Mouse (Mus musculus) liver, adult 2 months (tissue): ENCODE results near the gene Trak2. TPM values are rescaled to one million over a fixed set of nuclear protein-coding genes. Genes with fewer than 3 reads are reported as not detected.

Experiments
- DNase-seq: peaks from one replicate; pipeline ENCODE4 v3.0.0-alpha.2; 2011; ENCODE audit warnings: low read depth, low spot score; ENCODE audit errors: extremely low read depth
- H3K27ac ChIP-seq: fragments of 200-500 bp; replicated peaks from 2 replicates; pipeline ENCODE4 v1.5.1; 2012; ENCODE audit warnings: low read depth, mild to moderate bottlenecking, control low read depth, inconsistent platforms, low read length; ENCODE audit not compliant: insufficient read depth
- H3K27me3 ChIP-seq: fragments of 200-500 bp; 2 replicates; pipeline ENCODE4 v1.6.1; 2012; ENCODE audit warnings: mild to moderate bottlenecking, moderate library complexity, low read length, inconsistent platforms; ENCODE audit not compliant: control insufficient read depth, insufficient read depth
- H3K36me3 ChIP-seq: fragments of 200-500 bp; 2 replicates; pipeline ENCODE4 v1.6.1; 2012; ENCODE audit warnings: low read length, inconsistent platforms; ENCODE audit not compliant: control insufficient read depth, insufficient read depth
- H3K4me1 ChIP-seq: fragments of 200-500 bp; 2 replicates; pipeline ENCODE4 v1.6.1; 2011; ENCODE audit warnings: low read length; ENCODE audit not compliant: control insufficient read depth, insufficient read depth
- H3K4me3 ChIP-seq: fragments of 200-500 bp; 2 replicates; pipeline ENCODE4 v1.5.1; 2011; ENCODE audit warnings: low read depth, mild to moderate bottlenecking, control low read depth, low read length, moderate library complexity; ENCODE audit not compliant: insufficient read depth
- H3K79me2 ChIP-seq: fragments of 200-500 bp; 2 replicates; pipeline ENCODE4 v1.6.1; 2012; ENCODE audit warnings: inconsistent platforms, mild to moderate bottlenecking, low read length, moderate library complexity; ENCODE audit not compliant: control insufficient read depth, insufficient read depth
- H3K9ac ChIP-seq: fragments of 200-500 bp; 2 replicates; pipeline ENCODE4 v1.6.1; 2012; ENCODE audit warnings: low read depth, mild to moderate bottlenecking, control low read depth, inconsistent platforms, low read length
- CTCF ChIP-seq: fragments of 200-500 bp; IDR thresholded peaks from 2 replicates; pipeline ENCODE4 v1.5.1; 2011; ENCODE audit warnings: low read depth, low read length, control low read depth
- POLR2A ChIP-seq: fragments of 200-500 bp; IDR thresholded peaks from 2 replicates; pipeline ENCODE4 v1.6.1; 2011; ENCODE audit warnings: low read length, control low read depth; ENCODE audit not compliant: insufficient read depth; ENCODE audit errors: extremely low read depth
- WGBS: fragments of 180-500 bp; shearing (Covaris S2); methylation state at CpG from one replicate; pipeline ENCODE4 v1.1.7; 2018; 5-methylcytosine and 5-hydroxymethylcytosine counted together
- polyA plus RNA-seq: library from polyadenylated mRNA; depleted of rRNA; stranded (reverse); fragments of >200 nt; gene quantifications from 2 replicates; pipeline ENCODE4 v1.2.3, GENCODE M21; 2012
- total RNA-seq: library from RNA; depleted of rRNA; stranded (reverse); fragments of >200 nt; gene quantifications from 2 replicates; pipeline ENCODE4 v1.2.3, GENCODE M21; 2014

Trak2 gene
- total and polyA plus RNA-seq, 2 experiments, result 8.6 to 9.7 TPM

DNA sequence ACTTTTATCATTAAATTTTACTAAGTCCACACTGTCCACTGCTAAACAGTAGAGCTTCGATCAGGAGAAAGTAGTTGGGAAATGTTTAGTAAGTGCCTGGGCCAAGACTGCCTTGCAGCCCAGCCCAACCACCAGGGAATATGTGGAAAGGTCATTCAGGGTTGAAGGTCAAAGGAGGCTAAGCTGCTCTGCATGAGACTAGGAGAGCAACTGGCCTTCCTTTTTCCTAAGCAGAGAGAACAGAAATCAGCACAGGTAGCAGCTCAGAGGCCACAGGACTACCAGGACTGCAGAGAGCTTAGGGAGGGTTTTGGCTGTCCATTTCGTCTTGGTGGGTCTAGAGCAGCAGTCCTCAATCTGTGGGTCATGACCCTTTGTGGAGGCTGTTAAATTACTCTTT is 15.3 kb downstream of the Trak2 start:
- 24% methylated on average over 2 of the region's 2 CpGs for WGBS
- Histone ChIP-seq H3K27me3 (no peaks in the 10 kb centered on the region), H3K9ac (0 out of 2 replicates have a peak overlapping the region, but pooled peaks have one; percentile 10), H3K4me1 (peaks cover 22% of the 10 kb centered on the region), H3K27ac (0 out of 2 replicates have a peak overlapping the region, but pooled peaks have one; percentile 3), H3K79me2 (peaks cover 16% of the 10 kb centered on the region; the same call in 1 of the 2 replicates), H3K36me3 (no peaks in the 10 kb centered on the region), H3K4me3 (no peak overlapping the region)
- TF ChIP-seq POLR2A (no peak), CTCF (0 out of 2 replicates have a peak, but pooled peaks have one; percentile 8)
- DNase-seq, result peak; percentile 87

DNA sequence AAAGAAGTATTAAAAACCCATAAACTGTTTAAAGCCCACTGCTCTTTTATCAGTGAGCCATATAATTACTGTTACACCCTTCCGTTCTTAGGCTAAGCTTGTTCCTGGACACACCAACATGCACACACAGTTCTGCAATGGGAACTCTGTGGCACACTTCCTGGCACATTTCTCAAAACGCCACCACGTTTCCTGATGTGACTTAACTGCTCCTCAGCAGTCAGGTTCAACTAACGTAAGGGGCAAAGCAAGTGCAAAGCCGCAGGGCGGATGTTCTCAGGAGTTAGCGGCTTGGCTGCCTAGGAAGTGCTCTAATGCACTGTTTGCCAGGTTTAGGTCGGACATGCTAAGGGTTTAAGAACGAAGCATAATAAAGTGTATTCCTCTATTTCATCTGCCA is 17.0 kb downstream of the Trak2 start:
- Histone ChIP-seq H3K4me1 (peaks cover 27% of the 10 kb centered on the region), H3K79me2 (peaks cover 16% of the 10 kb centered on the region; the same call in 1 of the 2 replicates), H3K27ac (no peak overlapping the region), H3K4me3 (no peak overlapping the region), H3K9ac (no peak overlapping the region), H3K27me3 (no peaks in the 10 kb centered on the region), H3K36me3 (no peaks in the 10 kb centered on the region)
- 77% methylated on average over 9 of the region's 9 CpGs for WGBS
- TF ChIP-seq POLR2A (no peak), CTCF (no peak)
- no peak for DNase-seq

DNA sequence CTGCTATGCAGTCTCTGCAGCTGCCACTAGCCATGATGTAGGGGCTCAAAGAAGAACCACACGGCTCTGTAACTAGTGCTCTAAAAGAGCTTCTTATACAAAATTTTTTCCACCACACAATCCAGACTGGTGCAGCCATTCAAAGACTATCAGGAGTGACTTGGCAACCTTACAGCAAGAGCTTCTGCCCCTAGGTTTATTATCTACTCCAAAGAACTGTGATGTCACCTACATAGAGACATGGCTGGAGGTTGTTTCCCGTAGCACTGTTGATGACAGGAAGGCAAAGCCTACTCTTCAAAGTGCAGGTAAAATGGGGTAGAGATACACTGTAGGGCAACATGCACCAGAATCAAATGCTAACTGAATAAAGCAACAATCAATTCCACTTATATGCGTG is 17.5 kb downstream of the Trak2 start:
- Histone ChIP-seq H3K4me3 (no peak overlapping the region), H3K4me1 (peaks cover 26% of the 10 kb centered on the region), H3K9ac (no peak overlapping the region), H3K27me3 (no peaks in the 10 kb centered on the region), H3K36me3 (no peaks in the 10 kb centered on the region), H3K27ac (no peak overlapping the region), H3K79me2 (peaks cover 13% of the 10 kb centered on the region; the same call in 1 of the 2 replicates)
- no peak for DNase-seq
- 88% methylated on average over 3 of the region's 3 CpGs for WGBS
- no peak for TF ChIP-seq CTCF
- TF ChIP-seq POLR2A, result no peak

DNA sequence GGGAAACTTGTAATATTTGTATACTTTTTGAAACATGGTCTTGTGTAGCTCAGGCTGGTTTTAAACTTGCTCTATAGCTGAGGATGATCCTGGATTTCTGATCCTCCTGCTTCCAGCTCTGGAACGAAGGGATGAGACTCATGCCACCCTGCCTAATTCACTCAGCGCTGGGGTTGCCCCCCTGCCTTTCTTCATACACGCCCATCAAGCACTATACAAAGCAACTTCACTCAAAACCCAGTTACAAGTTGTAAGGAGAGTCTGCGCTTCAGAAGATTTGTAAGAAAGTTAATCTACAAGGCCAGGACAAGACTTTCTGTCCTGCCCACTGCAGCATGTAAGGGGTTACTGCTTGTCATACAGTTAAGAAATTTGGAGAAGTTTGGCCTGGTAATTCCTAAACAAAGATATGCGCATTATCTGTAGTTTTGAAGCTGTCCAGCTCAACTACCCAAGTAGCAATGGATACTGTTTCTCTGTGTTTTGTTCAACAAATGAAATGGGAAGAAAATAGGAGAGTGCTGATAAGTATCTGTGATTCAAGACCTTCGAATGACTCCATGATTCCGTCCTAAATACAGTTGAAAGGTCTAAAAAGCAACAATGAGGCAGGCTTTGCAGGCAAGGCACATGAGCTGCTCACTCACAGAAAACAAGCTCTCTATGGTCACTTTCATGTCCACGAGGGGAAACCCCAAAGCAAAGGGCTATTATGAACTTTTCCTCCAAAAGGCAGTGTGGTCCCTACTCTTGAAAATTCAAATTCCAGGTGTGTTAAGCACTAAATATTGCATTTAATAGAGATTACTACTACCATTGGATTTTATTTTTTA is 18.4 kb downstream of the Trak2 start:
- H3K4me3 ChIP-seq, result no peak overlapping the region
- peaks cover 28% of the 10 kb centered on the region for H3K4me1 ChIP-seq
- 86% methylated on average over 8 of the region's 8 CpGs for WGBS
- DNase-seq, result no peak
- H3K36me3 ChIP-seq, result no peaks in the 10 kb centered on the region
- H3K27ac ChIP-seq, result no peak overlapping the region
- H3K9ac ChIP-seq, result no peak overlapping the region
- H3K27me3 ChIP-seq, result no peaks in the 10 kb centered on the region
- TF ChIP-seq CTCF, result no peak
- no peak for TF ChIP-seq POLR2A
- H3K79me2 ChIP-seq, result peaks cover 13% of the 10 kb centered on the region; the same call in 1 of the 2 replicates

DNA sequence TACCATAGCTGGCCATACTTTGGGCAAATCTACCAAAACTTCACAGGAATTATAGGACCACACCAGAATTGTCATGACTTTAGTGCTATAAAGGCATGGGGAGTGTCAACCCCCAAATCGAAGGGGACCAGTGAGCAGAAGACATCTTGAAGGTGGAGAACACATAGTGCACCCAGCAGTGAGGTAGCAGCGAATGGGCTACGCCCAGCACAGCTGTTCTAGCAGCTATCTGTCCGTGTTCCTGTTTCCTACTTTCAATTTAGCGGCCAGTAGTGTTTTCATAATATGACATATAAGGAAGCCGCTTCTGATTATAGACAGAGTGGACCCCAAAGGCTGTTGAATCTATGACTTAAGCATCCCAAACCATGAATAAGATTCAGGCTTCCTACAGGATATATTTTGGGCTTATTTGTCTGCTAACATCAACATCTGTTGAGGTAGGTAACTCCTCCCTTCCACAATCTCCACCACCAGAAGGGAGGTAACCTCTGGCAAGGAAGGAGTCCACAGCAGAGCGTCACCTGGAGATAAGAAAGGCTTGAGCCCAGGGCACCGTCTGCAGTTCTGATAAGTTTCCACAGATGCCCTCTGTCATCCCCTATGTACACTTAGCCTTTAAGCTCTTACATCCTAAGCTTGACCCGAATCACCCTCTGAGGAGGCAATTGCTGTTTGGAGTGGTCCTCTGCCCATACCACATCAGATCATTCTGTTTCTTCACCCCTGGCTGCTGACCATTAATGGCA is 19.4 kb downstream of the Trak2 start:
- DNase-seq, result no peak
- 70% methylated on average over 9 of the region's 9 CpGs for WGBS
- no peak overlapping the region for H3K9ac ChIP-seq
- H3K4me3 ChIP-seq, result no peak overlapping the region
- H3K4me1 ChIP-seq, result peaks cover 30% of the 10 kb centered on the region
- no peaks in the 10 kb centered on the region for H3K27me3 ChIP-seq
- TF ChIP-seq POLR2A, result no peak
- TF ChIP-seq CTCF, result no peak
- no peaks in the 10 kb centered on the region for H3K36me3 ChIP-seq
- H3K79me2 ChIP-seq, result peaks cover 18% of the 10 kb centered on the region; the same call in 1 of the 2 replicates
- no peak overlapping the region for H3K27ac ChIP-seq

DNA sequence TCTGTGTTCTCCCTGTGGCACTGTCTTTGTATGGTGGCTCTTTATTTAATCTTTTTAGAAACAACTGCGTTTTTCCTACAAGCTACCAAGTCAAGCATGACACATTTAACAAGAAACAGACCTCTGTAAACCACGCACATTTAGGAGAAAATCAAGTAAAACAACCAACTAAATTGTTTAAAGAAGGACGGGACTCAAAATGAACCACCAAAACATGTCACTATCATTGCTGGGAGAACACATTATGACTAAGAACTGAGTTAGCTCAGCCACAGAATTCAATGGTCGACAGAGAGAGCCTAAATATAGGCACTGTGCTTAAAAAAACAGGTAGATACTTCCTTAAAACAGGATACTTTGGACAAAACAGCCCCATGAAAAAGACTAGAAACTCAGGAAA is 20.2 kb downstream of the Trak2 start:
- Histone ChIP-seq H3K9ac (no peak overlapping the region), H3K4me3 (no peak overlapping the region), H3K79me2 (peaks cover 18% of the 10 kb centered on the region; the same call in 1 of the 2 replicates), H3K4me1 (peaks cover 25% of the 10 kb centered on the region), H3K36me3 (no peaks in the 10 kb centered on the region), H3K27me3 (no peaks in the 10 kb centered on the region), H3K27ac (no peak overlapping the region)
- TF ChIP-seq POLR2A (no peak), CTCF (no peak)
- 69% methylated on average over 4 of the region's 4 CpGs for WGBS
- DNase-seq, result no peak
